Mouse (Mus musculus) megakaryocyte progenitor cell, adult 5-6 weeks (primary cell): ENCODE measurements around the gene Nr5a1. TPM values are rescaled to one million over a fixed set of nuclear protein-coding genes. Genes with fewer than 3 reads are reported as not detected.

Experiments
- ATAC-seq: replicated peaks from 2 replicates; pipeline ENCODE4 v1.8.0; 2016; ENCODE audit warnings: mild to moderate bottlenecking, moderate TSS enrichment, inconsistent platforms; ENCODE audit not compliant: poor library complexity
- total RNA-seq, 2 experiments: library from RNA; stranded (forward) in 1 of 2; stranded (reverse) in 1 of 2; fragments of 157-497, 149-512 nt in 1 of 2; fragments of 200-1000 nt in 1 of 2; gene quantifications; 2 replicates each; pipeline versions ENCODE4 v1.2.3 to v1.2.4; 2015 to 2017

The Nr5a1 gene
- total RNA-seq, 2 experiments from 2014 or later = not detected

GRCm38 (mm10) chr2:38705036-38705435, 9.3 kb downstream of the Nr5a1 start:
- ATAC-seq = no peak

DNA sequence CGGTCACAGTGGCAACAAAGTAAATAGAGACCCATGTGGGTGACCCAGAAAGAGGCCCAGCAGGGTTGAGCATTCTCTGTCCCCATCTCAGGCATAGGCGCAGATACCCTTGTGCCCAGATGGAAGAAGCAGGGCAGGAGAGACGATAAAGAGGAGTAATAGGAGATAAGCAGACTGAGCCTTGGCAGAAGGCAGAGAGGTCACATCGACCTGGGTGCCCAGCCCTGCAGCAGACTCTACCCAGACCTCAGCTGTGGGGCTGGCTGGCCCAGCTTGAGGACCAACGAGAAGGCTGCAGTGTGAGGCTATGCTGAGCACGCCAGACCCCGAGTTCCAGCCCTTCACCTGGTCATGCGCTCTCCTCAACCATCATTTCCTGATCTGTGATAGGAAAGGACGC, 10.0 kb downstream of the Nr5a1 start:
- no peak for ATAC-seq

GRCm38 (mm10) chr2:38700177-38700576, 14.2 kb downstream of the Nr5a1 start:
- no peak for ATAC-seq

GRCm38 (mm10) chr2:38698623-38699022, 15.7 kb downstream of the Nr5a1 start:
- no peak for ATAC-seq

DNA sequence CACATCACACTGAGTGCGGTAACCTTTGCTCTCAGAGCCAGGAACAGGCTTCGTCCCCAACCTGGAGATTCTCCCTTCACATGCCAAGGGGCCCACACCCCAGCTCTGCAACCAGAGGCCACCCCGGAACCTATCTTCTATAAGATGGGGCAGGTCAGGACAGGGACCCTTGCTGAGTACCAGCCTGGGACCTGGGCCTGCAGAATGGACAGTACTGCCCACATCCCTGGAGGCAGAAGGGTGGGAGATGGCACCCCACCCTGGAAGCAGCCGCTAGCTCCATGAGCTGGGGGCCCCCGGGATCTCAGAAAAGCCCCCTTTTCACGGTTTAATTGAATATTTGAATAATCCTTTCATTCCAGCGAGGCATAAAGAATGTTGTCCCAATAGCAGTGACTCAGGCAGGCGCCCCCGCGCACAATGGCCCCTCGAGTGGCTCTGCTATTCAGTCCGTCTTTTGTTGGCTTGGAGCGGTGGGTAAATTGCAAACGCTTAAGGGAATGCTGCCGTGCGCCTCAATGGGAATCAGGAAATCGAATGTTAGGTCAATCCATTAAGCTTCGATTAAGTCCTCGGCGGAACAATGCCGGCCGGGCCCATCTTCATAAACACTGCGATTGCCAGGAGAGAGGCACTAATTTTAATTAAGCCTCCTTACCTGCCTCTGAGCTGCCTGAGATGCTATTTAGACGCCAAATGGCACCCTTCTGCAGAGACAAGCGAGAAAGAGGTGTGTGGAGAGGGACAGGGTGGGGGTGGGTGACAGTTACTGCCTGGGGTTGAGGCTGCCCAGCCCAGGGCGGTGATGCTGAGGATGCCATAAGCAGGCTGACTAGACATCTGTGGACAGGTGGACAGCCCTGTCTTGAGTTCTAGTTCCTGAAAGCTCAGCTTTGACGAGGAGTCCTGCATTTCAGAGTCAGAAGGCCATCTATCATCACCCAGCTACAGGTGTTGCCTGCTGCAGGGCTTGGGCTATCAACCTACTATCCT, 16.9 kb downstream of the Nr5a1 start:
- no peak for ATAC-seq

DNA sequence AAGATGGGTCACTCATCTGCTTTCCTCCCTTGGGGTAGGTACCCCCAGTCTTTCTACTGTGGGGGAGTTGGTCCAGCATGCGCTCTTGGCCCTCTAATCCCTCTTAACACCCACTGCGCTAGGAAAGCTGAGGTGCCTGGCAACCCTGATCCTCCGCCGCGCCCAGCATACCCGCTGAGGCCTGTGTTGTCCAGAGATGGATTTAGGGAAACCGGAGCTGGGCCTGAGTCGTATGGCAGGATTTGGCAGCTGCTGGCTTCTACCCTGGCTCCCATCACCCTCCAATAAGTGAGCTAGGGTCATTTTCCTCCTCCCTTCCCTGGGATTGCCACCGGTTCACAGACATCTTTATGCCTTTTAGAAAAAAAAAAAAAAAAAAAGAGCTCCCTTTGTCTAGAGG, 18.6 kb downstream of the Nr5a1 start:
- no peak for ATAC-seq

DNA sequence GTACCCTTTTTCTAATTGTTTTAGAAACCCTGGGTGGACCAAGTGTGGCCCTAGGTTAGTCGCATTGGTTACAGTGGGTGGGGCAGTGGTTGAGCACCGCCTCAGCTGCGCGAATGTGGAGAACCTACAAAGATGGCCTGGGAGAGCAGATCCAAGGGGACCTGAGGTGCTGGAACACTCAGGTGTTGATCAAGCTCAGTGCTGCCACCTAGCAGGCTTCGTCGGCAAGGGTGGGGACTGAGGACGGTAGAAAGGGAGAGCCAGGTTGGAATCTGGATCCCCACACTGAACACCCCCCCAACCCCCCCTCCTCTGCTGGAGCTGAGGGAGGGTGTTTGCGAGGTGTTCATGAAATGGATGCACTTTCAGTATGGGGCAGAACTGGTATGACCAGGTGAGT, 22.8 kb downstream of the Nr5a1 start:
- ATAC-seq = 0 out of 2 replicates have a peak, but pooled peaks have one; percentile 35

- no peak for ATAC-seq
Measured at GRCm38 (mm10) chr2:38689881-38690280, 24.5 kb downstream of the Nr5a1 start.

DNA sequence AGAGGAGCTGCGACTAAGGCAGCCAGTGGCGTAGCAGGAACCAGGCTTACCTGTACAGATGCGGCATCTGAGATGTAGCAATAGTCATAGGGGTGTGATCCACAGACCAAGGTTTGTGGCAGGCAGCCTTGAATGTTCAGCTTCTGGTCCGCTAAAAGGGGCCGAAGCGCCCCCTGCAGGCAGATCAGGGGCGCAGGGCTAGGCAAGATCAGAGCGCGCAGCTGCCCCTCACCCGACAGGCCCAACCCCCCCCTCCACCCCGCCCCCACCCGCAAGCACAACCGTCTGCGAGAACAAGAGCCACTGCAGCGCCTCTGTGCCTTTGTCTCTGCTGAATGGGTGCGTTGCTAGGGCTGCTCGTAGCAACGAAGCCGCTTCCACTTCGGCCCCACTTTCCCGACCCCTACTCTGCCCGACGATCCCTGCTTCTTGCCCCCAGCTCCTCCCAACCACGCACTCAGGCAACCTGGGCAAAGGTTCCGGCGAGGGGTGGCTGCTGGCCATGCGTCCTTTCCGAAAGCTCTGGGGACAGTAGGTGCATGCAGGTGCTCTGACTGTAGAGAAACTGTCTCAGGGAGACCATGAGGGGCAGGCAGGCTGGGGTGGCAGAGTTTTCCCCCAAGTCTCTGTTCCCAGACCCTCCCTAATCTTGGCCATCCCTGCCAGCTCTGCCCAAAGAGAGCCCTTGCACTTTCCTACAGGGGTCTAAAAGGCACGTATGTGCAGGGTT, 25.4 kb downstream of the Nr5a1 start:
- peak; percentile 56 for ATAC-seq

DNA sequence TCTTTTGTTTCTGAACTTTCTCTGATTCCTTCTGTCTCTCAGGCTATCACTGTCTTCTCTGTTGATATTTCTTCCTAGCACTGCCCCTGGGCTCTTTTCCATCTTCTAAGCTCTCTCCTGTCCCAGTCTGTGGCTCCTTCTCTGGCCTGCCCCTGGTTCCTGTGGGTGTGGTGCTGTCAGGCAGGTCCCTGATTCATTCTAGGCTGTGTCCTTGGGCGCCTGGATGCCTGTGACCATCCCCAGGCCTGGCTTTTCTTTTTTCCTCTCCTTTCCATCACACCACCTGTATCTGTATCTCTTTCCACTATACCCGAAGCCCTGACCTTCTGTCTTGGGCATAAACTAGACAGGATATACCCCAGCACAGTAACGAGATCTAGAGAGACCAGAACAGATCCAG, 28.6 kb downstream of the Nr5a1 start:
- ATAC-seq = no peak

DNA sequence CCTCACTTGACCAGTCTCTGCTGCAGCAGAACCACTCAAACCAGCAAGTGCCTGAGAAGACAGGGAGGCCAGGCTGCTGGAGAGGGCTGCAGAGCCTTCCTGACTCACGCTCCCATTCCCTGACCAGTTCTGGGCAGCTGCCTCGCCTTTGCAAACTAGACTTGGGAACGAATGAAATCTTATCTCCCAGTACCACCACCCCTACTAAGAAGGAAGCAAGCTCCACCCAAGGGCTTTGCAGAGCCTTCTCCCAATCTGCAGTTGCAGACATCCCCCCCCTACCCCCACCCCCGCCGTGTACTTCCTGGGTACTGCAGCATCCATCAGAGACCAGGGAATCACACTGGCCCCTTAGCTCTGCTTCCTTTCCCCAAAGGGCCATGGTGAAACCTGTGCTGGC, 31.3 kb downstream of the Nr5a1 start:
- ATAC-seq = no peak

DNA sequence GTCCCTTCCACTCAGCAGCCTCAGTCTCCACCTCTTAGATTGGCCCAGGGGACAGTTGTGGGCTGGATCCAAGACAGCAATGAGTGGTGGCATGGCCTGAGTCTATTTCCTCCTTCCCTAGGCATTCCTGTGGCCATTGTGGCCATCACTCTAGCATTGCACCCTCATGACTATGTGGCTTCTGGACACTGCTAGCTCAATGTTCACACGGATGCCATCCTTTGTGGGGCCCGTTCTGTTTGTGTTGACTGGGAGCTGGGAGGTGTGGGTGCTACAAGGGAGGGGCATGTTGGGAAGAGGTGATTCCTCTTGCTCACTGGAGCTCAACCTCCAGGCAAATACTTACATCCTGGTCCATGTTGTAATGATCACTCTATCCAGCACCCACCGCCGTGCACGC, 32.1 kb downstream of the Nr5a1 start:
- no peak for ATAC-seq

- ATAC-seq = no peak
Measured at GRCm38 (mm10) chr2:38678947-38679346, 35.4 kb downstream of the Nr5a1 start.

DNA sequence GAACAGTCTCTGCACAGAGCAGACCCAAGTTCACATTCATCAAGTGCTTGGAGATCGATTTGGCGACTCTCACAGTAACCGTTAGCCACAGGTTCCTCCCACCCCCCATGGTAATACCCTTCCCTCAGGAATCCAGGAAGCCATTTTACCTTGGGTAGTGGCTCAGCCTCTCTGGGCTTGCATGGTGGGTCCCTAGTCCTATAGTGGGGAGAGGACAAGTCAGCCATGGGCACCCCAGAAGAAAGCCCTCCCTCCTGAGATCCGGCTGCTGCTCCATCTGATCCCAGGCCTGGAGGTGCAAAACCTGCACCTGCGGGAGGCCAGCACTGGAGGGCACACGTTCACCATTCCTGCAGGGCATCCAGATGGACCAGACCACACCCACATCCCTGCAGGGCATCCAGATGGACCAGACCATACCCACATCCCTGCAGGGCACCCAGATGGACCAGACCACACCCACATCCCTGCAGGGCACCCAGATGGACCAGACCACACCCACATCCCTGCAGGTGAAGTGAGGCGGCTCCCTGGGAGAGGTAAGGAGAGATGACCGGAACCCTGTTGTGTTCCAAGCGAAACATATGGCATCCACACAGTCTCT, 38.9 kb downstream of the Nr5a1 start:
- ATAC-seq = no peak

DNA sequence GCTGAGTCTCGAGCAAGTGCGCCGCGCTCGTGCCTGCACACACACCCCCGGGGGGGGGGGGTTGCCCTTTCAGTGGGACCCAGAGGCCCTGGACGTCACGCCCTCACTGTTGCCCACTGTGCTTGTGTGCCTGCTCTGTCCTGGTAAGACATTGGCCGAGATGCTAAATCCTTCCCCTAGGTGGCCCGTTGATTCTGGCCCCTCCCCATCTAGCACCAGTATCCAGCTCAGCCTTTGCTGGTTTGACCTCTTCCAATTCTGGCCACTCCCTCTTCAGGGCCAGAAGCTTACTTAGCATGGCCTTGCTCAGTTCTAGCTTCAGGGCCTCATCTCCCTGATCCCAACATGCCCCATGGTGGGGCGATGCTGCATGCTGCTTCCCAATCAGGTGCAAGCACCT, 41.8 kb downstream of the Nr5a1 start:
- ATAC-seq = no peak

DNA sequence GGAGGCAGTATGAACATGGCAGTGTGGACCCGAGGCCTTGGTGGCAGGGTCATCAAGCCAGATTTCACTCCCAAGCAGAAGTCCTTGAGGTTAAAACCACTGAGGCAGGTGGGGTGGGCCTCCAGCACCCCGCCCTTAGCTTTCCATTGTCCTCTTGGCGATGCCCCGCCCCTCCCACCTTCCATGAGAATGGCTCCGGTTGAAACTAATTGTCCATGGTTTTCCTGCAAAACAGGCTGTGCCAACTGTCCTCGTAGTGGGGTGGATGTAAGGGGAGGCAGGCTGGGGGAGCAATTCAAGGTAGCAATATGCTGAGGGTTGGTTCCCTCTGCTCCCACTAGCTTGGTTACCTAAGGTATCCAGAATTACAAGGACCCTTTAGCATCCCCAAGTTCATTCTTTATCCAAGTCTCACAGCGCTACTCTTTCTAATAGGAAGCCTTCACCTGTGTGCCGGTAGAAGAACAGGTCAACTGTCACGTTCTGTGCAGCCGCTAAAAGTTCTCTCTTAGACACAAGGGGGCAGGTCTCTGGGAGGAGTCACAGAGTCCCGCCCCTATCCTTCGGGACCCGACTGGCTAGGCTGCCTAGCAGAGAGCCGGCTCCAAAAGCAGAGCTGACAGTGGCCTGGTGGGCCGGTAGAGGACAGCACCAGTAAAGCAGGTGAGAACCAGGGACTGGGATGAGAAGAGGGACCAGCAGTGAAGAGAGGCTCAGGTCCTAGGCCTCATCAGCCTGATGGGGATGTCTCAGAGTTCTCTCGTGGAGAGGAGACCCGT, 45.4 kb downstream of the Nr5a1 start:
- peak; percentile 90 for ATAC-seq

- ATAC-seq = no peak; the same call in 1 of the 2 replicates
Measured at GRCm38 (mm10) chr2:38661398-38661797, 52.9 kb downstream of the Nr5a1 start.

DNA sequence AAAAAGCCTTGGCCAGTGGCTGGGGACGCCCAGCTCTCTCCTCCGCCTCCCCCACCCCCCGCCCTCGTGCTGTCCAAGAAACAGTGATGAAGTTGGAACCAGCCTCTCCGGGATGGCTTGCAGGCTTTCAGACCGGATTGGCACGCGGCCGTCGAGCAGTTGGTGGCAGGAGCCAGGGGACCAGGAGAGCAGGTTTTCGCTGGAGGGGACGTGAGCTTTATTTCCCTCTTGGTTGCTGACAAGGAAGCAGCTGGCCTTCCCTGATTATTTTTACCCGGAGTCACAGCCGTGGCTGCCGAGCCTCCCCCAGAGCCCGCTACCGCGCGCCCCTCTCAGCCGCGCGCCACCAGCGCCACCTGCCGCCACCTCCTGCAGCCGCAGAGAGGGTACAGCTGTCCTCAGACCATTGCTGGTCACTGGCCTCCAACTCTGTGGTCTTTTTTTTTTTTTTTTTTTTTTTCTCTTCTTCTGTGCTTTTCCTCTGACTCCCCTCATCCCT, 56.0 kb downstream of the Nr5a1 start:
- ATAC-seq = peak; percentile 97

GRCm38 (mm10) chr2:38653694-38654093, 60.6 kb downstream of the Nr5a1 start:
- no peak for ATAC-seq

- ATAC-seq = no peak
Measured at GRCm38 (mm10) chr2:38653293-38653619, 61.1 kb downstream of the Nr5a1 start.
